Mouse (Mus musculus) heart, adult 2 months (tissue): ENCODE measurements around the gene Prune1.

ENCODE experiments used
- CTCF ChIP-seq: fragments of 200-600 bp; IDR thresholded peaks from 2 replicates; pipeline ENCODE4 v1.8.1; 2022; ENCODE audit warnings: antibody characterized with exemption, mild to moderate bottlenecking, moderate library complexity
- POLR2A ChIP-seq: fragments of 200-500 bp; IDR thresholded peaks from 2 replicates; pipeline ENCODE4 v1.6.1; 2011; ENCODE audit warnings: mild to moderate bottlenecking, low read depth, low read length, control low read depth; ENCODE audit not compliant: insufficient read depth

DNA sequence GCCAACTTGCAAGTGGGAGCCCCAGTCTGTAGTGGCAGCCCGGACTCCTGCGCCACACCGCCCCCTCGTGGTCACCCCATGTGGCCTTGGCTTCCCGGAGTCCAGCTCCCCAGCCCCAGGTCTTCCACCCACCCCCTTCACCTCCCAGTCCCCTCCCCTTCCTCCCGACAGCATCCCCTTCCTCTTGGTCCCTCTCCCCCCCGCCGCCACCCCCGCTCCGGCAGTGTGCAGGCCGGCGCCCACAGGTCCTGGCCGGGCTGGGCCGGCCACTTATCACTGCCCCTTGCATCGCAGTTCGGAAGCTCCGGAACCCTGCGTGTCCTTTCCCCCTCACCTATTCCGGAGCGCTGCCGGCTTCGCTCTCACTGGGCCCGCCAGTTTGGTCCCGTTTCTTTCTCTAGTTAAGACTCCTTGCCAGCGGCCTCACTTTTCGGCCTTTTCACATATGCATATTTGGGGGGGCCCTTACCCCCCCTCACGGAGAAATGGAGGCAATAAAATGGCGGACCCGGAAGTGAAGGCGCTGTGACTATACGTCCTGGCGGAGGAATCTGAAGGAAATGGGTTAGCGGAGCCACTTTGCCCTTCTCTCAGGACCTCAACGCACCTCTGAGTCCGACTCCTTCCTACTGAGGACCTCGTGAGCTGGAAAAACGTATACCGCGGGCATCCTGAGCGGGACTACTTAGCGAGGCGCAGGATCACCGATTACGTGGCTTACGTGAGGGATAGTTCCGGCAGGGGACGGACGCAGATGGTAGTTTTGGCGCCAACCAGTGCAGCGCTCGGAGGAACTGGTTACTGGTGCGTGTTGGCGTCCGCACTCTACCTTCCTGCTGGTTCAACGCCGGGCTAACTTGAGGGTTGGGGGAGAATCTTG is 64.4 kb downstream of the Prune1 start, which contains the start of gene Gabpb2:
- TF ChIP-seq POLR2A (peak; percentile 77), CTCF (no peak; the same call in 1 of the 2 replicates)
